Mouse (Mus musculus) Muller cell, postnatal 12 days (primary cell): ENCODE results near the gene Csnk1d.

ENCODE experiments used
- DNase-seq: peaks from one replicate; pipeline ENCODE4 v3.0.0-alpha.2; 2015; ENCODE audit errors: inconsistent ontology term

Csnk1d gene

GRCm38 (mm10) chr11:120913796-120914195 is 77.3 kb downstream of the Csnk1d start:
- DNase-seq: no peak
